Mouse (Mus musculus): Measurements from ENCODE around the gene Dennd2c. TPM values are rescaled to one million over a fixed set of nuclear protein-coding genes. Genes with fewer than 3 reads are reported as not detected.
"Not testable (repeated sequence)": the region's sequence is repeated elsewhere in the genome, so short reads cannot be mapped to it uniquely, and the experiment has no call there.

Gene Dennd2c
- total and polyA plus RNA-seq, 2 experiments = 0.09 to 0.55 TPM

- TF ChIP-seq POLR2A (IDR thresholded peaks at IDR 0.05; ENCODE audit: extremely low read depth, insufficient read depth, low read length) (no peak), CTCF (IDR thresholded peaks at IDR 0.05; ENCODE audit: low read depth, low read length) (no peak)
- Histone ChIP-seq H3K9ac (ENCODE audit: low read depth, low read length) (no peak overlapping the region), H3K27me3 (ENCODE audit: control insufficient read depth, insufficient read depth, low read length) (no peaks in the 10 kb centered on the region), H3K27ac (replicated peaks; ENCODE audit: insufficient read depth, low read depth, low read length) (no peak overlapping the region), H3K4me3 (ENCODE audit: insufficient read depth, low read depth, low read length) (no peak overlapping the region), H3K36me3 (ENCODE audit: control insufficient read depth, insufficient read depth, low read length) (no peaks in the 10 kb centered on the region), H3K79me2 (ENCODE audit: control insufficient read depth, insufficient read depth, low read length) (no peaks in the 10 kb centered on the region), H3K4me1 (ENCODE audit: control insufficient read depth, insufficient read depth, low read length) (peaks cover 5% of the 10 kb centered on the region)
- 87% methylated on average over 5 of the region's 5 CpGs for WGBS
- DNase-seq (ENCODE audit: extremely low read depth, low read depth, low spot score) = peak; percentile 29
Measured at GRCm38 (mm10) chr3:103213537-103213936, 111.1 kb downstream of the Dennd2c start.

- no peak for TF ChIP-seq CTCF (IDR thresholded peaks at IDR 0.05; ENCODE audit: low read depth, low read length)
- no peak for TF ChIP-seq POLR2A (IDR thresholded peaks at IDR 0.05; ENCODE audit: extremely low read depth, insufficient read depth, low read length)
- no peaks in the 10 kb centered on the region for H3K36me3 ChIP-seq (ENCODE audit: control insufficient read depth, insufficient read depth, low read length)
- H3K9ac ChIP-seq (ENCODE audit: low read depth, low read length) = no peak overlapping the region
- no peaks in the 10 kb centered on the region for H3K27me3 ChIP-seq (ENCODE audit: control insufficient read depth, insufficient read depth, low read length)
- 40% methylated on average over 8 of the region's 8 CpGs for WGBS
- H3K4me3 ChIP-seq (ENCODE audit: insufficient read depth, low read depth, low read length) = no peak overlapping the region
- no peaks in the 10 kb centered on the region for H3K79me2 ChIP-seq (ENCODE audit: control insufficient read depth, insufficient read depth, low read length)
- no peak overlapping the region for H3K27ac ChIP-seq (replicated peaks; ENCODE audit: insufficient read depth, low read depth, low read length)
- peaks cover 5% of the 10 kb centered on the region for H3K4me1 ChIP-seq (ENCODE audit: control insufficient read depth, insufficient read depth, low read length)
- DNase-seq (ENCODE audit: extremely low read depth, low read depth, low spot score) = peak; percentile 86
Measured at GRCm38 (mm10) chr3:103214593-103215285, 112.3 kb downstream of the Dennd2c start.

GRCm38 (mm10) chr3:103215399-103215798, 113.0 kb downstream of the Dennd2c start:
- not testable (repeated sequence) for H3K4me1 ChIP-seq (ENCODE audit: control insufficient read depth, insufficient read depth, low read length); H3K27me3 ChIP-seq (ENCODE audit: control insufficient read depth, insufficient read depth, low read length); DNase-seq (ENCODE audit: extremely low read depth, low read depth, low spot score); H3K79me2 ChIP-seq (ENCODE audit: control insufficient read depth, insufficient read depth, low read length); H3K9ac ChIP-seq (ENCODE audit: low read depth, low read length); H3K36me3 ChIP-seq (ENCODE audit: control insufficient read depth, insufficient read depth, low read length); H3K4me3 ChIP-seq (ENCODE audit: insufficient read depth, low read depth, low read length); H3K27ac ChIP-seq (replicated peaks; ENCODE audit: insufficient read depth, low read depth, low read length)
- WGBS = 91% methylated on average over 8 of the region's 8 CpGs

Other genes with a start within 250 kb of the Dennd2c start
- not detected in 2 replicates for gene Sycp1, start 166.5 kb upstream of the Dennd2c start, total RNA-seq (2014; rRNA removed)
- not detected in 2 replicates for gene Sycp1, start 166.5 kb upstream of the Dennd2c start, polyA plus RNA-seq (2012; rRNA removed)
- gene Nr1h5, start 138.5 kb upstream of the Dennd2c start, total RNA-seq (2014; rRNA removed) = 2.6 and 3.0 TPM in 2 replicates
- gene Nr1h5, start 138.5 kb upstream of the Dennd2c start, polyA plus RNA-seq (2012; rRNA removed) = 0.52 and 0.94 TPM in 2 replicates
- gene Sike1, start 106.9 kb upstream of the Dennd2c start, total RNA-seq (2014; rRNA removed) = 7.7 and 7.9 TPM in 2 replicates
- 6.0 and 6.8 TPM in 2 replicates for gene Sike1, start 106.9 kb upstream of the Dennd2c start, polyA plus RNA-seq (2012; rRNA removed)
- gene Csde1, start 82.2 kb upstream of the Dennd2c start, total RNA-seq (2014; rRNA removed) = 210 and 237 TPM in 2 replicates
- 16.7 and 17.9 TPM in 2 replicates for gene Csde1, start 82.2 kb upstream of the Dennd2c start, polyA plus RNA-seq (2012; rRNA removed)
- 12.1 and 12.6 TPM in 2 replicates for gene Nras, start 44.3 kb upstream of the Dennd2c start, total RNA-seq (2014; rRNA removed)
- gene Nras, start 44.3 kb upstream of the Dennd2c start, polyA plus RNA-seq (2012; rRNA removed) = 6.9 and 7.1 TPM in 2 replicates
- 0.46 TPM in 1 of 2 replicates, not detected in the other for gene Ampd1, start 28.6 kb upstream of the Dennd2c start, total RNA-seq (2014; rRNA removed)
- gene Ampd1, start 28.6 kb upstream of the Dennd2c start, polyA plus RNA-seq (2012; rRNA removed) = not detected in 2 replicates
- 28.3 and 28.7 TPM in 2 replicates for gene Bcas2, start 69.1 kb downstream of the Dennd2c start, total RNA-seq (2014; rRNA removed)
- 13.4 and 15.9 TPM in 2 replicates for gene Bcas2, start 69.1 kb downstream of the Dennd2c start, polyA plus RNA-seq (2012; rRNA removed)
- 12.5 and 13.4 TPM in 2 replicates for gene Trim33, start 176.7 kb downstream of the Dennd2c start, total RNA-seq (2014; rRNA removed)
- 3.2 and 4.2 TPM in 2 replicates for gene Trim33, start 176.7 kb downstream of the Dennd2c start, polyA plus RNA-seq (2012; rRNA removed)

All from liver, adult 2 months (tissue).